Mouse (Mus musculus): Measurements from ENCODE around the gene Vamp8. TPM values are rescaled to one million over a fixed set of nuclear protein-coding genes. Genes with fewer than 3 reads are reported as not detected.

The Vamp8 gene
- polyA plus RNA-seq, 1 experiment from 2014 or later = 184 TPM

GRCm38 (mm10) chr6:72344396-72345073, 46.0 kb downstream of the Vamp8 start:
- no peak for ATAC-seq (ENCODE audit: insufficient number of reproducible peaks, low FRiP score, low TSS enrichment, low read depth)
- Histone ChIP-seq H3K36me3 (peaks cover 9% of the 10 kb centered on the region), H3K9ac (peak overlapping the region; percentile 83), H3K4me1 (peaks cover 29% of the 10 kb centered on the region), H3K9me3 (no peaks in the 10 kb centered on the region), H3K27me3 (no peaks in the 10 kb centered on the region), H3K4me3 (peak overlapping the region; percentile 95), H3K4me2 (peak overlapping the region; percentile 84), H3K27ac (peak overlapping the region; percentile 79)
- under 1% methylated on average over 42 of the region's 42 CpGs for WGBS

GRCm38 (mm10) chr6:72340481-72340880, 50.0 kb downstream of the Vamp8 start:
- 62% methylated on average over 2 of the region's 2 CpGs for WGBS
- no peak for ATAC-seq (ENCODE audit: insufficient number of reproducible peaks, low FRiP score, low TSS enrichment, low read depth)
- Histone ChIP-seq H3K9ac (no peak overlapping the region), H3K4me2 (no peak overlapping the region), H3K9me3 (no peaks in the 10 kb centered on the region), H3K4me3 (no peak overlapping the region), H3K27ac (no peak overlapping the region), H3K27me3 (no peaks in the 10 kb centered on the region), H3K4me1 (peaks cover 12% of the 10 kb centered on the region), H3K36me3 (peaks cover 38% of the 10 kb centered on the region)

Other genes with a start within 250 kb of the Vamp8 start
- gene Atoh8, start 155.1 kb downstream of the Vamp8 start, polyA plus RNA-seq (2015; fragmentation: Nextera tagmentation; extraction: Ambion mirVana) = 17.0 and 20.2 TPM in 2 replicates
- gene Sftpb, start 86.1 kb downstream of the Vamp8 start, polyA plus RNA-seq (2015; fragmentation: Nextera tagmentation; extraction: Ambion mirVana) = not detected in 2 replicates
- 34.0 and 38.2 TPM in 2 replicates for gene Usp39, start 45.5 kb downstream of the Vamp8 start, polyA plus RNA-seq (2015; fragmentation: Nextera tagmentation; extraction: Ambion mirVana)
- 28.7 and 30.3 TPM in 2 replicates for gene 0610030E20Rik, start 43.4 kb downstream of the Vamp8 start, polyA plus RNA-seq (2015; fragmentation: Nextera tagmentation; extraction: Ambion mirVana)
- gene Tmem150a, start 35.3 kb downstream of the Vamp8 start, polyA plus RNA-seq (2015; fragmentation: Nextera tagmentation; extraction: Ambion mirVana) = 12.6 and 13.8 TPM in 2 replicates
- 97.2 and 99.0 TPM in 2 replicates for gene Rnf181, start 23.7 kb downstream of the Vamp8 start, polyA plus RNA-seq (2015; fragmentation: Nextera tagmentation; extraction: Ambion mirVana)
- 20.5 and 22.2 TPM in 2 replicates for gene Vamp5, start 10.2 kb downstream of the Vamp8 start, polyA plus RNA-seq (2015; fragmentation: Nextera tagmentation; extraction: Ambion mirVana)
- gene Ggcx, start 23.6 kb upstream of the Vamp8 start, polyA plus RNA-seq (2015; fragmentation: Nextera tagmentation; extraction: Ambion mirVana) = 48.0 and 52.6 TPM in 2 replicates
- gene Mat2a, start 48.9 kb upstream of the Vamp8 start, polyA plus RNA-seq (2015; fragmentation: Nextera tagmentation; extraction: Ambion mirVana) = 334 and 355 TPM in 2 replicates
- 0.17 and 0.36 TPM in 2 replicates for gene Sh2d6, start 131.0 kb upstream of the Vamp8 start, polyA plus RNA-seq (2015; fragmentation: Nextera tagmentation; extraction: Ambion mirVana)
- 123 and 127 TPM in 2 replicates for gene Capg, start 153.7 kb upstream of the Vamp8 start, polyA plus RNA-seq (2015; fragmentation: Nextera tagmentation; extraction: Ambion mirVana)
- gene Elmod3, start 207.7 kb upstream of the Vamp8 start, polyA plus RNA-seq (2015; fragmentation: Nextera tagmentation; extraction: Ambion mirVana) = 18.2 and 18.8 TPM in 2 replicates
- 16.3 and 17.3 TPM in 2 replicates for gene Retsat, start 207.8 kb upstream of the Vamp8 start, polyA plus RNA-seq (2015; fragmentation: Nextera tagmentation; extraction: Ambion mirVana)
- 25.6 and 25.8 TPM in 2 replicates for gene Tgoln1, start 226.3 kb upstream of the Vamp8 start, polyA plus RNA-seq (2015; fragmentation: Nextera tagmentation; extraction: Ambion mirVana)